Mouse (Mus musculus) cortical plate, adult 2 months (tissue): ENCODE measurements around the gene Il19.

ENCODE experiments used
- CTCF ChIP-seq: fragments of 200-500 bp; IDR thresholded peaks from 2 replicates; pipeline ENCODE4 v1.5.1; 2011; ENCODE audit warnings: mild to moderate bottlenecking, control low read depth, low read length; ENCODE audit not compliant: insufficient read depth; ENCODE audit errors: extremely low read depth
- POLR2A ChIP-seq: fragments of 200-500 bp; IDR thresholded peaks from 2 replicates; pipeline ENCODE4 v1.6.1; 2011; ENCODE audit warnings: mild to moderate bottlenecking, low read length, control low read depth; ENCODE audit not compliant: insufficient read depth; ENCODE audit errors: extremely low read depth

- TF ChIP-seq POLR2A (no peak), CTCF (no peak)
Measured at GRCm38 (mm10) chr1:130926484-130926883, 13.4 kb downstream of the Il19 start.
